Mouse (Mus musculus): ENCODE measurements around the gene Ccdc66. TPM values are rescaled to one million over a fixed set of nuclear protein-coding genes. Genes with fewer than 3 reads are reported as not detected.

The Ccdc66 gene
- polyA plus RNA-seq (2012), result 0.78 and 1.5 TPM in 2 replicates

DNA sequence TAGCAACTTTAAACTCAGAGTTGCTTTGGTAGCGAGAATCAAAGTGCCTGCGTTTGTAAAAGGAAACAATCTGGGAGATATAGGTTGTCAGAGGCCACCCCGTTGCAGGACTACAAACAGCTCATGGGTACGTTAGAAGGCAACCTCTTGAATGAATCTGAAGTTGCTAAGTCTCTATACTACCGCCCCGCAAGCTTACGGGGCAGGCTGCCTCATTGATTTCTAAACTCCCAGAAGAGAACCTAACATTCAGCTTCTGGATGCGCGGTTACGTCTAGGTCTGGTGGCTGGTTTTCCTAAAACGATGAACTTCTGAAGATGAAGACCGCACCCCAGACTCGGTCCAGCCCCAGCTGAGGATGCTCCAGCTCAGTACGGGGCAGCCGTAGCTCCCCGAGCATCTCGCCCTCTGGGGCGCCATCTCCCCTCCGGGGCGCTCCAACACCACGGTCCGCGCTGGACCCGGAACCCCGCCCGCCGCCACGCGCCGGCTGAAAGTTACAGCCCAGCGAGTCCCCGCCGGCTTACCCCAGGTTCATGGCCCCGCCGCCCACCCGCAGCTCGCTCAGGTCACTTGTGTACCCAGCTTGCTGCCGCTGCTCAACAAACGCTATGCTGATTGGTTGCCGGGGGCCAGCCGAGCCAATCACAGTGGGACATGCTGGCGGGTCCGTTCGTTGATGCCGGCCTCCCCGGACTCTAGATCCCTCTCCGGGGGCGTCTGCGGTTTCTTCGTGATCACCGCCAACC is at the start of gene Ccdc66:
Gene Ccdc66 (minus strand): TSS at position 567 of the 750 bp plus-strand sequence.
- TF ChIP-seq GATA1 (IDR thresholded peaks at IDR 0.05; ENCODE audit: low read length), result no peak

DNA sequence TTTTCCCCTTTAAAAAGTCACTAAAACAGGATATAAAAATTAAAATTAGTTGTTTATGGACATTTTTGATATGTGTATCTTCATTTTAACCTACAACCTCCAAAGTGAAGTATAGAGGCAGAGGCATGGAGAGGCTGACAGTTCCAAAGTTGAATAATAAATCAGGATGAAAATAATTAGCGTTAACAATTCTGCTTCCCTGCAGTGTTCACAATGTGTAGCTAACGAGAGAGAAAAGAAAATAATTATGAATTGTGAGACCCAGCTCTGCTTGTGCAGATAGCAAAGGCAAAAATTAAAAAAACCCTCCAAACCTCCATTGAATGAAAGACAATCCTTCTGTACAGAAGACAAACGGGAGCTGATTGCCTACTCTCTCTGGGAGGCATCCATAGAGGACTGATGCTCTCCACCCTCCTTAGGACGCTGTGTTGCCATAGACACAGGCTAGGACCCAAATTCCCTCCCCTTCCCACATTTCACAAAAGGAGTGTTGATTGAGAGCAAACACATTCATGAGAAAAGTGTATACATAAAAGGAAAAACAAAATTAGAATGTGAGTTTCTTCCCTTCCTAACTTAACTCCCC is 35.7 kb upstream of the Ccdc66 start:
- no peak for TF ChIP-seq GATA1 (IDR thresholded peaks at IDR 0.05; ENCODE audit: low read length)

DNA sequence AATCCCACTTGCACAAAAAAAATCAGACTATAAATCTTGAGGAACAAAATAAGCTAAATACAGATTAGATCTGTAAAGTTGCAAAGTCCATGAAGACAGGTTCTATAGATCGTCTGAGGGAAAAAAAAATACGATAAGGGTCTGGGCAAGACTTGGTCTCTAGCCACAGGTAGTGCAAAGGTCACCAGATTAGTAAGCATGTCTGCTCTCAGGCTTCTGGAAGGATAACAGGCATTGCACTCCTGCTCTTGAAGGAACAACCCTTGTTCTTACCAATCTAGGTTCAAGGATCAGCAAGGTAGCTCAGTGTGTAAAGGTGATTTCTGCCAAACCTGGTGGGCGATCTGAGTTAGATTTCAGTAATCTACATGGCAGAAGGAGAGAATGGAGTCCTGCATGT is 28.2 kb upstream of the Ccdc66 start:
- no peak for TF ChIP-seq GATA1 (IDR thresholded peaks at IDR 0.05; ENCODE audit: low read length)

DNA sequence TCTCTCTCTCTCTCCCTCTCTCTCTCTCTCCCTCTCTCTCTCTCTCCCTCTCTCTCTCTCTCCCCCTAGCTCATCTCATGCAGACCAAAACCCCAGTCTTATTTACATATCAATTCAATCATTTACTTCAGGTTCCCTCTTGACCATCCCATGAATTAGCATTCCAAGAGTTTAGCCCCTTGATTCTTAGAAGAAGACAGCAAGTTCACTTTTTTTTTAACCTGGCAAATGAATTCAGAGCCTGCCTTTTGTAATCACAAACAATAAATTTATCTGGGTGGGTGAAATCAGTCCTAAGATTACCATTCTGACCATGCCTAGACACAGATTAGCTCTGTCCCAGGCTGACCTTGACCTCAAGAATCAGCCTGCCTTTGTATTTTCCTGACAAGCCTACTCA is 16.3 kb upstream of the Ccdc66 start:
- no peak for TF ChIP-seq GATA1 (IDR thresholded peaks at IDR 0.05; ENCODE audit: low read length)

DNA sequence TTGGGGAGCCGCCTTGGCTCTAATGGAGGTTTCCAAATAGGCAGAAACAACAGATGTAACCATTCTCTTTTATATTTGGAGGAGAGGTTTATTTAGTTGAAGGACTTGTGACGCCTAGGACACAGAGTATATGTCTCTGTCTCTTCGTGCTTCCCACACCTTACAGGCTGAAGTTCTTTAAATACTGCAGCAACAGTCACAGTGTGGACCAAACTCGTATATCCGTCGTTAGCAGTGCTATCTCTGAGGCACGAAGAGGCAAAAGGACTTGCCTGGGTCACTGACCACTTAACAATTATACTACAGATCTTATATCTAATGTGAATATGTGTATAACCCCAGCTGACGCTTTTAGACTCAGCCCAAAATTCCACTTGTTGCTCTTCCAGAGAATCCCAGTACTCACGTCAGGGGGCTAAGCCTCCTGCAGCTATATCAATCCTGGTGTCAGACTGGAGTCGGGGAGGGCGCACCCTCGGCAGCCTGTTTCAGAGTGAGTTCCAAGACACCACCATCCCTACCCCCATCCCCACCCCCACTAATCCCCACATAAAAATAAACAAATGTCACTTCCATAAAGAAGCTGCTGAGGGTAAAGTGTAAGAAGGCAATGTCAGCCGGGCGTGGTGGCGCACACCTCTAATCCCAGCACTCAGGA is 513 bp upstream of the Ccdc66 start:
- no peak for TF ChIP-seq GATA1 (IDR thresholded peaks at IDR 0.05; ENCODE audit: low read length)

DNA sequence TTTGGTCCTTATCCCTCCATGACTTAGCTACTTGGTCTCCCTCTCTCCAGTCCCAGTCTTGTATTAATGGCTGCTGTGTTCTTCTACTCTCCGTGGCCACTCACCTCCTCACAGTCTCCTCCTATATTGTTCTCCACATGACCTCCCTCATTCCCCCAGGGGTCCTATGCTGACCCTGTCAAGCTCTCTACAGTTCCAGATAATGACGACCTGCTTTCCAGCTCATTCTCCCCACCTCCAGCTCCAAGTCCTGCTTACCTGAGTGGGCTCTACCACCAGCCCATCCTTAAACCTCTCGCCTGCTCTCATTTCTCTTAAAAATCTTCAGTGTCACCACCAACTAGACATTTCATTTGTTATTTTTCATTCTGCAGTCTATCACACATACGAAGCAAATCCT is 7.2 kb downstream of the Ccdc66 start:
- no peak for TF ChIP-seq GATA1 (IDR thresholded peaks at IDR 0.05; ENCODE audit: low read length)

DNA sequence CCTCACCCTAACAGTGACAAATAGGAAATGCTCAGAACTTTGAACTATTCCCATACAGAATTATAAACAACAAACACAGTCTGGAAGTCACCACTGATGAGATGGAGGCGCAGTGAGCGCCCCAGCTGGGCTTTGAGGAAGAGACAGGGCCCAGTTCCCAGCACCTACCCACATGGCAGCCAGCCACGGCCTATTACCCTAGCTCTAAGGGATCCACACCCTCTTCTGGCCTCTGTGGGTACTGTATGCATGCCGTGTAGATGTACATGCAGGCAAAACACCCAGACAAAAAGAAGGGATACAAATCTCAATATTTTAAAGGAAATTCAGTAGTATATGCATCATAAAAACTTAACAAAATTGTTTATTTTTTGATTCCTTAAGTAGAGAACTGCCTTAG is 14.7 kb downstream of the Ccdc66 start:
- no peak for TF ChIP-seq GATA1 (IDR thresholded peaks at IDR 0.05; ENCODE audit: low read length)

DNA sequence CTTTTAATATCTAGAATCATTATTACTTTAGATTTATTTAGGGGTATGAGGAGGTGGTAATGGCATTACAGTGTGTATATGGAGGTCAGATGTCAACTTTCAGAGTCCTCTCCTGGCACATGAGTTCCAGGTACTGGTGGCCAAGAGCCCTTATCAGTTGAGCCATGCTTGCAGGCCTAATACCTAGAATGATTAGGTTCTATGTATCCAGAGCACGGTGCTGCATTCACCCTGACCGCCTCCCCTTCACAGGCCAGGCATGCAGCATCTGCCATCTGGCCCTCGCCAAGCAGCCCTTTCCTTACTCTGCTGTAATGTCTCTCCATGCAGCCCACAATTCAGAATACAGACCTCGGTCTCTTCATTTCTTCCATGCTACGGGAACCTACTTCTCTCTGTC is 16.9 kb downstream of the Ccdc66 start:
- TF ChIP-seq GATA1 (IDR thresholded peaks at IDR 0.05; ENCODE audit: low read length), result no peak

DNA sequence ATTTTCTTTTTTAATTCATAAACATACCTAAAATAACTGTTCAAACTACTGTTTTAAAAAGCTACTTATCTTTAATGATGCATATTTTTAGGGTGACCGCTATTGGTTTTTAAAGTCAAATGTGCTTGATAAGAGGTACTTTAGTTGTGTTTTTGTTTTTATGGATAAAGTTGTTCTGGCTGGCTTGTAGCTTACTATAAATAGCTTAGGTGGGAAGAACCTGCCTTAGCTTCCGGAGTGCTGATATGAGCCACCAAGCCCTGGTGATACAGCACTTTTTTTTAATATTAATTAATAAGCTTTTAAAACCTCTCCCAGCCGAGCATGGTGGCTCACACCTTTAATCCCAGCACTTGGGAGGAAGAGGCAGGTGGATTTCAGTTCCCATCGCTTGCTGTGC is 61.3 kb downstream of the Ccdc66 start:
- no peak for TF ChIP-seq GATA1 (IDR thresholded peaks at IDR 0.05; ENCODE audit: low read length)

DNA sequence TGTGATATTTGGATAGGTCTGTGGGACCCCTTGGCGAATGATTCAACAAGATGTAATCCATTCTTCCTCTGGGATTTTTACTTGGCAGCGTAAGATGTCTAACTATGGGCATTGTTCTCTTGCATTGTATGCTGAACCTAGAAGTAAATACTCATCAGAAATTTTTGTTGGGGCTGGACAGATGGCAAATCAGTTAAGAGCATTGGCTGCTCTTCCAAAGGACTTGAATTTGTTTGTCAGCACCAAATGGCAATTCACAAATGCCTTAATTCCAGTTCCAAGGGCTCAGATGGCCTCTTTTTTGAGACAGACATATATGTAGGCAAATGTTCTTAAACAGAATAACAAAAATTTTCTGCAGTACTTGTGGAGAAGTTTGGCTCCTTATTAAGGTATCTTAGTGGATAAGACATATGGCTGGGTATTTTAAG is 63.4 kb downstream of the Ccdc66 start:
- TF ChIP-seq GATA1 (IDR thresholded peaks at IDR 0.05; ENCODE audit: low read length), result no peak

DNA sequence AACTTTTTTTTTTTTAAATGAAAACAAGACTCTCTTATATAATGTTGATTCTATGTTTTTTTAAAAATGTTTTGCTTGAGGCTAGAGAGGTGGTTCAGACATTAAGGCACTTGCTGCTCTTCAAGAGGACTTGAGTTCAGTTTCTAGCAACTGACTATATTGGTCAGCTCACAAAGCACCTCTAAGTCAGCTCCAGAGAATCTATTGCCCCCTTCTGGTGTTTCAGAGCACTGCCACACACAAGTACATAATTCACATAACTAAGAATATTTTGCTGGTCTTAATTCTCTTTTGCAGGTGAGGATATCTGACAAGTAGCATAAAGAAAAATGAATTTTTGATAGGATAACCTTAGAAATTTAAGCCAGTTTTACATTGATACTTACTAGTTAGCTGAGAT is 67.3 kb downstream of the Ccdc66 start:
- TF ChIP-seq GATA1 (IDR thresholded peaks at IDR 0.05; ENCODE audit: low read length), result no peak

DNA sequence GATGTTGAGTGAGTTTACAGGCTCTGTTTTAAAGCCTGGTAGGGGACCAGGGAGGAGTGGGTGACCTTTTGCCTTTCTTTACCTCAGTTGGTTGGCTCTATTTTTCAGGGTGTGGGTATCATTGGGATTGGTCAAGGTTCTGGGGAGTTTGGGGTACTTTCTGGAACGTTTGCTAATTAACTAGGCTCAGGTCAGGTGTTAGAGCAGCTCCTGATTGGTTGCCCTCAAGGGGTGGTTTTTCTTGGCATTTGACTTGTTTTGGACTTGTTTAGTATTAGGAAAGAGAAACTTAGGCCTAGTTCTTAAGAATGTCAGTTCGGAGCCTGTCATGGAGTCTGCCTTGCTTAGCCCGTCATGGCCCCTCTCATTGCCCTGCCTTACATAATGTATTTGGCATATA is 71.4 kb downstream of the Ccdc66 start:
- no peak for TF ChIP-seq GATA1 (IDR thresholded peaks at IDR 0.05; ENCODE audit: low read length)

DNA sequence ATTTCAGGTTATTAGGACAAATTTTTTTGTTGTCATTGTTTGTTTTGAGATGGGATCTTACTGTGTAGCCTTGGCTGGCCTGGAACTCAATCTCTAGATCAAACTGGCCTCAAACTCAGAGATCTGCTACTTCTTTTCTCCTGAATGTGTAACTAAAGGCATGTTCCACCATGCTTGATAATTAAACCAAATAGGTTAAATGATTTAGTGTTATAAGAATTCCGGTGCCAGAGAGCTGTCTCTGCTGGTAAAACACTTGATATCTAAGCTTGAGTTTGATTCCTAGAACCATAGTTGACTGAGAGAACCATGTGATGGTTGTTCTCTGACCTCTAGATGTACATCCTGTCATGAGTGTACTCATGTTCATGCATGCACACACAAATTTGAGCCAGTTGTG is 72.1 kb downstream of the Ccdc66 start:
- TF ChIP-seq GATA1 (IDR thresholded peaks at IDR 0.05; ENCODE audit: low read length), result no peak

DNA sequence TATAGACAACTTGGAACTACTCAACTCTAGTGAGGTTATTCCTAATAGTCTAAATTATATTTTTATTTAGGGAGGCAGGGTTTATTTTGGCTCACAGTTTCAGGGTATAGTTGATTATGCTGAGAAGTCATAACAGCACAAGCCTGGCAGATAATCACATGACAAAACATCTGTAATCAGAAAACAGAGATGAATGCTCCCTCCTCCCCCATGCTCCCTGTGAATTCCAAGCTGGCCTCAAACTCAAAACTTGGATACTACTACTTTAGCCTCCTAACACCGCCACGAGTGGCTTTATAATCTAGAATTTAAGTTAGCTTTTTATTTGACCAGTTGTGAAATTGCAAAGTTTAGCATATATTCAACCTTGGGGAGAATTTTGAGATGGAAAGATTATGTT is 76.2 kb downstream of the Ccdc66 start:
- no peak for TF ChIP-seq GATA1 (IDR thresholded peaks at IDR 0.05; ENCODE audit: low read length)

Other genes with a start within 250 kb of the Ccdc66 start
- gene Fam208a, start 79.6 kb downstream of the Ccdc66 start, polyA plus RNA-seq (2012), result 4.1 and 5.1 TPM in 2 replicates
- gene Erc2, start 114.0 kb upstream of the Ccdc66 start, polyA plus RNA-seq (2012), result not detected in 2 replicates

Data from G1E-ER4 (cell line).